Mouse (Mus musculus): ENCODE data around the gene Aldoc. TPM values are rescaled to one million over a fixed set of nuclear protein-coding genes. Genes with fewer than 3 reads are reported as not detected.
"Not testable (repeated sequence)": the region's sequence is repeated elsewhere in the genome, so short reads cannot be mapped to it uniquely, and the experiment has no call there.

The Aldoc gene
- total RNA-seq (2021), result 1 to 10 TPM in 1 of 2 experiments, under 1 TPM in 1; 0.68 to 1.6 TPM

DNA sequence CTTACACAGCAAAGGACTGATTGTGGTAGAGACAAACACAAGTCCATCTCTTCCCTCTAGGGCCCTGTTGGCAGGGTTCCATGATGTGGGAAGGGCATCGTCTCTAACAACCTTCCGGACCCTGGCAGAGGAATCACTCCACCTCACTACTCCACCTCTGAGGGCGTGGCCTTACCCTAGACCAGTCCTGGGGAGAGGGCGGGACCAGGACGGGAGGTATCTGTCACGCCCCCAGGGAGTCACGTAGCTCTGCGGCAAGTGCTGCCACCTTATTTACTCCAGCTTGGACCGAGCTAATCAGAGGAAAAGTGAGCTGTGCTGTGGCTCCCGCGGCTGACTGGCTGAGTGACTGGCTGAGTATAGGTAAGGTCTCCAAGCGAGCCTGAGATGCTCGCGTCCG lies at the start of gene Aldoc:
TSS of gene Aldoc (plus strand) at position 109 of the 400 bp plus-strand sequence.
- intact Hi-C loops (cut with DNase I), result no loop called here
- peak; percentile 34 to 46 for DNase-seq

DNA sequence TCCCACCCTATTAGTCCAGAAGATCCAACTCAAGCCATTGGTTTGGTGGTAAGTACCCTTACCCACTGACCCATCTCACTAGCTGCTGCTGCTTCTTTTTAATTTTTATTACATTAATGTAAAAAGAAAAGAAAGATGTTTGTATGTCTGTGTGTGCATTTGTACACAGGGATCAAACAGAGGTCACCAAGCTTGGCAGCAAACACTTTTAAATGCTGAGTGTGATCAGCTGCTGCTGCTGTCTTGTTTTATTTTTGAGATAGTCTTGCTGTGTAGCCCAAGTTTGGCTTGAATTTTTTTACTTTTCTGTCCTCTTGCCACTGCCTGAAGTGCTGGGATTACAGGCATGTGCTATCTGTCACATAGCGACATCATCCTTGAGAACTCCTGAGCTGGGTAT lies 47.2 kb upstream of the Aldoc start:
- intact Hi-C loops (cut with DNase I), result no loop called here
- no peak for DNase-seq

GRCm38 (mm10) chr11:78276169-78276568 lies 46.6 kb upstream of the Aldoc start:
- intact Hi-C loops (cut with DNase I), result not testable (repeated sequence)

DNA sequence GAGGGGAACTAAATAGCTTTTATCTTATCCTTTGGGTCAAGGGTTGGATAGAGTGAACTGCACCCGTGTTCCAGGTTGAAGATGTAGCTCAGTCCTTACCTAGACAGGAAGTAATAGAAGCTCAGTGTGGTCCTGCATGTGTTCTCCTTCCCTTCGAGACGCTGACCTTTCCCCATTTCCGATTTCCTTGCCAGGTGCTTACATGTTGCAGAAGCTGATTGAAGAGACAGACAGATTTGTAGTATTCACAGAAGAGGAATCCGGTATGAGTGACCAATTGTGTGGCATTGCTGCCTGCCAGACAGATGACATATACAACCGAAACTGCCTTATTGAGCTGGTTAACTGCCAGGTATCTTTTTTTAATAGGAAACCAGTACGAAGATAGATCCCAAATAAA lies 43.9 kb upstream of the Aldoc start:
- no peak for DNase-seq
- intact Hi-C loops (cut with DNase I), result no loop called here

More at GRCm38 (mm10) chr11:78276169-78276568, 46.6 kb upstream of the Aldoc start:
- not testable (repeated sequence) for DNase-seq

DNA sequence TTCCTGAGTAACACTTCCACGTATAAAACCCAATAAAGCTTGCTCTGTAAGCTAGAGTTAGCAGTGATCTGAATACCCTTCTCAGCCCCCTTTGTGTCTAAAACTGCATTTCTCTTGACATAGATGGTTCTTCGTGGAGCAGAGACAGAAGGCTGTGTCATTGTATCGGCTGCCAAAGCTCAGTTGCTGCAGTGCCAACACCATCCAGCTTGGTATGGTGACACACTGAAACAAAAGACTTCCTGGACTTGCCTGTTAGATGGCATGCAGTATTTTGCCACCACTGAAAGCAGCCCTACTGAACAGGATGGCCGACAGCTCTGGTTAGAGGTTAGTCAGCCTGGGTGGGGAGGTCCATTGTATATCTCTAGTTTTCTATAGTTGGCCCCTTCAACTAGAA lies 43.2 kb upstream of the Aldoc start:
- no peak for DNase-seq
- intact Hi-C loops (cut with DNase I), result no loop called here

- intact Hi-C loops (cut with DNase I), result no loop called here
- DNase-seq, result no peak
Measured at GRCm38 (mm10) chr11:78289146-78289763, 33.5 kb upstream of the Aldoc start.

DNA sequence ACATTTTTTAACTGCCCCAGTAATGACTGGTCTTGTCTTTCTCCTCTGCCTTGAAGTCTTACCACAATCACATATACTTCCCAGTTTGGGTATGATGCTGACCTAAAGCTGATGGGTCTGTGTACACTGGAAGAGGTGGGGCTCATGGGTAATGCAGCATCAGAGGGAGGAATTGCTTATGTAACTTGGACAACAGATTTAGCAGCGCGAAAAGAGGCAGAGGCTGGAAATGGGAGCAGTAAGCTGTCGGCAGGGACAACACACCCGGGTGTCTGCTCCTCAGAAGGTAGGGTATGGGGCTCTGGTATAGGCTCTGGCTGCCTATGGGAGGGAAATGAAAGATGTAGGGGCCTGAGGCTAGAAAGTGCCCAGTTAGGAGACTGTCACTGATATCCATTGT lies 32.1 kb upstream of the Aldoc start, which contains the start of gene BC030499:
TSS of gene BC030499 (plus strand) at position 188 of the 400 bp plus-strand sequence.
- intact Hi-C loops (cut with DNase I), result no loop called here
- no peak for DNase-seq

DNA sequence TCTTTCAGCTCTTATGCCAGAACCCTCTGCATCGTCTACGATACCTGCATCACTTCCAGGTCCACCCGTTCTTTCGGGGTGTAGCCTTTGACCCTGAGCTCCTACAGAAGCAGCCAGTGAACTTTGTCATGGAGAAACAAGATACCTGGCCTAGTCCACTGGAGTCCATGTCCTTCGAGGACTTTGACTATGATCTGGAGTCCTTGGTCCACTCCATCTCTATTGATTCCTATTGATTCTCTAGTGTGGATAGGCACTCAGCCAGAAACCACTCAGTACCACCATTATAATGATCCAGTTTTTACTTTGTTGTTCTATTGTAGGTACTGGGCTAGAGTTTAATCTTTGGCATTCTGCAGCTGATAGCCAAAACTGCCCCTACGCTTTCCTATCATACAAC lies 28.2 kb upstream of the Aldoc start:
- DNase-seq, result no peak
- intact Hi-C loops (cut with DNase I), result no loop called here

GRCm38 (mm10) chr11:78300917-78301316 lies 21.9 kb upstream of the Aldoc start:
- intact Hi-C loops (cut with DNase I), result no loop called here

GRCm38 (mm10) chr11:78301357-78302084 lies 21.2 kb upstream of the Aldoc start, which contains the start of gene Spag5:
Spag5 (plus strand) TSS chr11:78301529.
- intact Hi-C loops (cut with DNase I), result no loop called here
- DNase-seq, result peak; percentile 88 to 89

More at GRCm38 (mm10) chr11:78300917-78301316, 21.9 kb upstream of the Aldoc start:
- DNase-seq, result no peak

- intact Hi-C loops (cut with DNase I), result no loop called here
- no peak for DNase-seq
Measured at GRCm38 (mm10) chr11:78305272-78305671, 17.5 kb upstream of the Aldoc start.

- intact Hi-C loops (cut with DNase I), result no loop called here
- no peak for DNase-seq
Measured at GRCm38 (mm10) chr11:78310861-78311511, 11.8 kb upstream of the Aldoc start.

DNA sequence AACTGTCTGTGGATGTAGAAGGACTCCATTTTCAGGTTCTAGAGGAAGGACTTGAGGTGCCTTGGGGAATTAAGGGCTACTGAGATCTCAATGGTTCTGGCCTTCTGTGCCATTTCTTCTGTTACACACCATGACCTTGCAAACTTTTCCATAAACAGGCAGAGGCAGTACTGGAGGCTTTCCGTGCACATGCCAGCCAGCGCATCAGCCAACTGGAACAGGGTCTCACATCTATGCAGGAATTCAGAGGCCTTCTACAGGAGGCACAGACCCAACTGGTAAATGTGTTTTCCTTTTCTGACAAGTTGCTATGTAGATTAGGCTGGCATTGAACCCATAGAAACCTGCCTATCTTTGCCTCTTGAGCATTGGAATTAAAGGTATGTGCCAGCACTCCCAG lies 9.1 kb upstream of the Aldoc start:
- DNase-seq, result no peak
- intact Hi-C loops (cut with DNase I), result no loop called here

- intact Hi-C loops (cut with DNase I), result no loop called here
- no peak for DNase-seq
Measured at GRCm38 (mm10) chr11:78318411-78318810, 4.4 kb upstream of the Aldoc start.

DNA sequence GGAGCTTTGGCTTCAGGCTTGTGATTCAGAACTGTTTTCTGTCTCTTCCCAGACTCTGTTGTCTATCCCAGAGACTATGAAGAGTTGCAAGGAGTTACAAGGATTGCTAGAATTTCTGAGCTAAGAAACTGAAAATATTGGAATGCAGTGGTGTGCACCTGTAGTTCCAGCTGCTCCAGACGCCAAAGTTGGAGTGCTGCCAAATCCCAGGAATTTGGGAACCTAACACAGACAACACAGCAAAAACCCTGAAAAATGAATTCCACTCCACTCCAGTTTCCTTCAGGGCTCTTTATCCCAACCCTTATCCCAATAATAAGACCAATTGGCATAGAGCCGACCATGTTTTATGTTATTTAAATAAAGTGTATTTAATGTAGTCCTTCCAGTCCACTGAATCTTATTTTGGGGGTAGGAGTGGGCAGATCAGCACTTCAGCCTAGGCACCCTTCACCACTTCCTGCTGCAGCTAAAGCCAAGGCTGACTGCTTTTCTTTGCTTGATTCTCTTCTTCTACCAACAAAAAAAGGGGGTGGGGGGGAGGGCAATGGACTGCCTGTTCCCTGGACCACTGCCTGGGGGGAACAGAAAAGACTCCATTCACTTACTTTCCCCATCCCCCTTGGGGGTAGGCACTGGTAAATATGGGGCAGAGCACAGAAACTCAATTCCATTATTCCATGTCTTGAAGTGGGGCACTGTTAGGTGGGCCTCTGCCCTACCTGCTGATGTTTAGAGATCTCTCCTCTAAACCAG lies 514 bp upstream of the Aldoc start:
- DNase-seq, result no peak
- intact Hi-C loops (cut with DNase I), result no loop called here

- intact Hi-C loops (cut with DNase I), result no loop called here
- DNase-seq, result no peak
Measured at GRCm38 (mm10) chr11:78324000-78324785, 1.4 kb downstream of the Aldoc start.

- intact Hi-C loops (cut with DNase I), result loop anchor here (5.0 kb wide), 1 partner anchor 63 kb away; the partner anchor contains the start of gene 2610507B11Rik
- DNase-seq, result no peak
Measured at GRCm38 (mm10) chr11:78324965-78325364, 2.2 kb downstream of the Aldoc start.

- DNase-seq, result no peak
- intact Hi-C loops (cut with DNase I), result loop anchor here (5.0 kb wide), 1 partner anchor 65 kb away; the partner anchor contains the start of gene 2610507B11Rik
Measured at GRCm38 (mm10) chr11:78327215-78327614, 4.4 kb downstream of the Aldoc start.

- peak; percentile 95 to 96 for DNase-seq
- intact Hi-C loops (cut with DNase I), result loop anchor here (5.0 kb wide), 1 partner anchor 66 kb away; the partner anchor contains the start of gene 2610507B11Rik
Measured at GRCm38 (mm10) chr11:78327634-78328511, 5.1 kb downstream of the Aldoc start, which contains the start of gene Pigs. Pigs (plus strand) TSS chr11:78328415.

All from heart, postnatal 36 days (tissue).